Mouse (Mus musculus) kidney, embryonic 15.5 days (tissue): ENCODE data around the gene Brsk1. TPM values are rescaled to one million over a fixed set of nuclear protein-coding genes. Genes with fewer than 3 reads are reported as not detected.

Experiments
- ATAC-seq: fragments of 200-750 bp; cut with Nextera tagmentation; replicated peaks from 2 replicates; pipeline ENCODE4 v1.8.0; 2017; ENCODE audit warnings: moderate TSS enrichment; ENCODE audit not compliant: low FRiP score
- H3K27ac ChIP-seq: fragments of 300-500 bp; sonication (generic); 2 replicates; pipeline ENCODE4 v1.5.1; 2015; ENCODE audit warnings: mild to moderate bottlenecking, inconsistent platforms
- H3K27me3 ChIP-seq: fragments of 300-500 bp; sonication (generic); 2 replicates; pipeline ENCODE4 v1.6.1; 2015; ENCODE audit warnings: inconsistent platforms
- H3K36me3 ChIP-seq: fragments of 300-500 bp; sonication (generic); 2 replicates; pipeline ENCODE4 v1.6.1; 2015; ENCODE audit warnings: inconsistent platforms
- H3K4me1 ChIP-seq: fragments of 300-500 bp; sonication (generic); 2 replicates; pipeline ENCODE4 v1.6.1; 2015; ENCODE audit warnings: inconsistent platforms
- H3K4me2 ChIP-seq: fragments of 300-500 bp; sonication (generic); 2 replicates; pipeline ENCODE4 v1.6.1; 2015; ENCODE audit warnings: moderate library complexity, mild to moderate bottlenecking, inconsistent platforms
- H3K4me3 ChIP-seq: fragments of 300-500 bp; sonication (generic); replicated peaks from 2 replicates; pipeline ENCODE4 v1.5.1; 2015; ENCODE audit warnings: mild to moderate bottlenecking, inconsistent platforms
- H3K9ac ChIP-seq: fragments of 300-500 bp; sonication (generic); 2 replicates; pipeline ENCODE4 v1.6.1; 2015; ENCODE audit warnings: mild to moderate bottlenecking, inconsistent platforms
- H3K9me3 ChIP-seq: fragments of 300-500 bp; sonication (generic); replicated peaks from 2 replicates; pipeline ENCODE4 v1.6.1; 2016; ENCODE audit warnings: inconsistent platforms
- WGBS: fragments of 180-500 bp; shearing (Covaris S2); methylation state at CpG from one replicate; pipeline ENCODE4 v1.1.7; 2015; ENCODE audit warnings: mixed read lengths; 5-methylcytosine and 5-hydroxymethylcytosine counted together
- polyA plus RNA-seq: library from polyadenylated mRNA; unstranded; fragments of >200 nt; fragmentation: Nextera tagmentation; extraction: Ambion mirVana; gene quantifications from 2 replicates; pipeline ENCODE4 v1.2.1, GENCODE M21; 2015

The Brsk1 gene
- polyA plus RNA-seq, 1 experiment from 2014 or later, result 1.6 TPM

DNA sequence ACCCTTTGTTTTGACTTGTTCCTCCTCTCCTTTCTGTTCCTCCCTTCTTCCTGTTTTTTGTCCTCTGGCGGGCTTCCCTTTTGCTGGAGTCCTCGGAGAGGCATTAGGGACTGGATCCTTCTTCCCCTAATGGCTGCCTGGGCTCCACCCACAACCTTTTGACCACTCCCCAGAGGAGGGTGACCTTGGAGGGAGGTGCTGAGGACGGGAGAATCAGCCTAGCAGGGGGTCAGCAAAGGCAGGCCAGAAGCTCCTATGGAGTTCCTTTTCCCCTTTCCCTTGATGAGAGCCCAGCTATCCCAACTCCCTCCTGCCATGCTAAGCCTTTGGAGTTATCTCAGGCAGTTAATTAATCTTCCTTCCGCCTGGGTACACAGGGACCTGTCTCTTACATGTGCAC, 50.7 kb downstream of the Brsk1 start:
- Histone ChIP-seq H3K27ac (peak overlapping the region; percentile 94), H3K36me3 (peaks cover 40% of the 10 kb centered on the region), H3K4me1 (peaks cover 34% of the 10 kb centered on the region), H3K9me3 (no peaks in the 10 kb centered on the region), H3K9ac (peak overlapping the region; percentile 89), H3K27me3 (no peaks in the 10 kb centered on the region), H3K4me3 (peak overlapping the region; percentile 82), H3K4me2 (peak overlapping the region; percentile 87)
- 7% methylated on average over 4 of the region's 4 CpGs for WGBS
- ATAC-seq, result no peak

DNA sequence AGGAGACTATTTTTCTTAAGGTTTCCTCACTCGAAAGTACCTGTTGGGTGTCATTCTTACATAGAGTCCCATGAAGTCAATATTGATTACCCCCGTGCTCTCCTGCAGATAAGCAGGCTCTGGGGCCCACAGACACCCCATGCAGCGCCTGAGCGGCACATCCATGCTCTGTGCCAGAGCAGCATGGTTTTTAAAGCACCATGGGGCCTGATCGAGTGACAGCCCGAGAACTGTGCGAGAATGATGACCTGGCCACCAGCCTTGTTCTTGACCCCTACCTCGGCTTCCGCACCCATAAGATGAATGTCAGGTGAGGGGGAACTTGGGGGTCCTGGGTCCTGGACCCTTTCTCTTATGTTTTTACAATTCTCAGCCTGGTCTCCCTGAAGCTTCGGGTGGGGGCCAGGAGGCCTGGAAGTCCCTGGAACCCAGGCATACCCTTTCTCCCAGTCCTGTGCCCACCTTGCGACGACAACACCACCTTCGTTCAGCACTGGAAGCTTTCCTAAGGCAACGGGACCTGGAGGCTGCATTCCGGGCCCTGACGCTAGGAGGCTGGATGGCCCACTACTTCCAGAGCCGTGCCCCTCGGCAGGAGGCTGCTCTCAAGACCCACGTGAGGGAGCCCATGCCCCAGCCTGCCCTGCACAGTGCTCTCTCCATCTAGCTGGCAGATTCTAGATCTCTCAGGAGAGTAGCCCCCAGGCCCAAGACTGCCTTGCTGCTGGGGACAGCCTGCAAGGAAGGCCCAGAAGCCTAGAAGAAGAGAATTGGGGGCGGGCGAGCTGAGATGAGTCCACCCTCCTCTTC, 51.5 kb downstream of the Brsk1 start:
- WGBS, result 87% methylated on average over 21 of the region's 21 CpGs
- H3K27me3 ChIP-seq, result no peaks in the 10 kb centered on the region
- peak overlapping the region; percentile 94 for H3K27ac ChIP-seq
- no peak for ATAC-seq
- H3K36me3 ChIP-seq, result peaks cover 47% of the 10 kb centered on the region
- H3K4me2 ChIP-seq, result peak overlapping the region; percentile 87
- H3K9ac ChIP-seq, result peak overlapping the region; percentile 89
- H3K4me1 ChIP-seq, result peaks cover 34% of the 10 kb centered on the region
- H3K4me3 ChIP-seq, result peak overlapping the region; percentile 82
- H3K9me3 ChIP-seq, result no peaks in the 10 kb centered on the region

DNA sequence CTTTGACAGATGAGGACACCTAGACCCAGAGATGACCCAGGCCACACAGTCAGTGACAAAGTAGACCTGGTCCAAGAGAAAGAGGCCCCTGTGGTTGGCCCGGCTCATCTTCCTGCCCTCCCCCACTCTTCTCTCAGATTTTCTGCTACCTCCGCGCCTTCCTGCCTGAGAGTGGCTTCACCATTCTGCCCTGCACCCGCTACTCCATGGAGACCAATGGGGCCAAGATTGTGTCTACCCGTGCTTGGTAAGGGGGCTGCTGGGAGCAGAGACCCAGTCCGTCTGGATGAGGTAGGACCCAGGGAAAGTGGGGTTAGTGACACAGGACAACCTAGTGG, 52.0 kb downstream of the Brsk1 start:
- Histone ChIP-seq H3K36me3 (peaks cover 51% of the 10 kb centered on the region), H3K4me3 (0 out of 2 replicates have a peak overlapping the region, but pooled peaks have one; percentile 82), H3K27ac (no peak overlapping the region), H3K4me1 (peaks cover 34% of the 10 kb centered on the region), H3K27me3 (no peaks in the 10 kb centered on the region), H3K4me2 (0 out of 2 replicates have a peak overlapping the region, but pooled peaks have one; percentile 14), H3K9ac (0 out of 2 replicates have a peak overlapping the region, but pooled peaks have one; percentile 23), H3K9me3 (no peaks in the 10 kb centered on the region)
- 82% methylated on average over 6 of the region's 6 CpGs for WGBS
- no peak for ATAC-seq

DNA sequence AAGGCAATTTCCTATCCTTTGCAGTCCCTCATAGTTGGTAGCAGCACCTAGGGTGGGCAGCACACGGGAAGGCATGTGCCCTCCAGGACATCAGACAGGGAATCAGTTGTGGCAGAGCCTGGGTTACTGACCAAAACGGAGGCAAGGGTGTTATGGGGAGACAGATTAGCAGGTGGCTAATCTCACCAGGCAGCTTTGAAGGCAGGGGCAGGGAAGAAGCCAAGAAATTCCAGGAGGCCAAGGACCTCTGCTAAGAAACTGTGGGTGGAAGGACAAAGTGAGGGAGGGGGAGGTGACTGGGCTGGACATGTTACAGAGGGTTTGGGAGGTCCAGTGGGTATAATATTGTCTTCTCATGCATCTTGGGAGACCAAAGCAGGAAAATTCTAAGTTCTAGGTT, 53.0 kb downstream of the Brsk1 start:
- H3K4me1 ChIP-seq, result peaks cover 34% of the 10 kb centered on the region
- WGBS, result 59% methylated on average over 2 of the region's 2 CpGs
- no peaks in the 10 kb centered on the region for H3K27me3 ChIP-seq
- H3K9me3 ChIP-seq, result no peaks in the 10 kb centered on the region
- H3K4me3 ChIP-seq, result no peak overlapping the region
- no peak for ATAC-seq
- H3K27ac ChIP-seq, result no peak overlapping the region
- H3K36me3 ChIP-seq, result peaks cover 51% of the 10 kb centered on the region
- H3K9ac ChIP-seq, result no peak overlapping the region
- H3K4me2 ChIP-seq, result no peak overlapping the region

DNA sequence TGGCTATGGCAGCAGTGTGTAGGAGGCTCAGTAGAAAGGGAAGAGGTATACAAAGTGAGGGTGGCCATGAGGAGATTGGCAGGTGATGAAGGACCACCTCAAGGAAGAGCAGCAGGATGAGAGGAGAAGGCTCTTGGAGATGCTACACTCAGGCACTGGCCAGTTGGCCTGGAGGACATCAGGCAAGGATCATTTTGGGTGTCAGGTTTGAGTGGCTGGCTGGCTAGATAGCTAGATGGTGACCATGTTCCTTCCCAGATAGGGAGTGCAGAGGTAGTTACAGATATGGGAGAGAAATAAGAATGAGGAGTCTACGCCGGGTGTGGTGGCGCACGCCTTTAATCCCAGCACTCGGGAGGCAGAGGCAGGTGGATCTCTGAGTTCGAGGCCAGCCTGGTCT, 54.5 kb downstream of the Brsk1 start:
- Histone ChIP-seq H3K27me3 (no peaks in the 10 kb centered on the region), H3K4me2 (no peak overlapping the region), H3K9ac (no peak overlapping the region), H3K36me3 (peaks cover 51% of the 10 kb centered on the region), H3K4me3 (no peak overlapping the region), H3K27ac (no peak overlapping the region), H3K4me1 (peaks cover 25% of the 10 kb centered on the region), H3K9me3 (no peaks in the 10 kb centered on the region)
- 95% methylated on average over 6 of the region's 6 CpGs for WGBS
- ATAC-seq, result no peak

DNA sequence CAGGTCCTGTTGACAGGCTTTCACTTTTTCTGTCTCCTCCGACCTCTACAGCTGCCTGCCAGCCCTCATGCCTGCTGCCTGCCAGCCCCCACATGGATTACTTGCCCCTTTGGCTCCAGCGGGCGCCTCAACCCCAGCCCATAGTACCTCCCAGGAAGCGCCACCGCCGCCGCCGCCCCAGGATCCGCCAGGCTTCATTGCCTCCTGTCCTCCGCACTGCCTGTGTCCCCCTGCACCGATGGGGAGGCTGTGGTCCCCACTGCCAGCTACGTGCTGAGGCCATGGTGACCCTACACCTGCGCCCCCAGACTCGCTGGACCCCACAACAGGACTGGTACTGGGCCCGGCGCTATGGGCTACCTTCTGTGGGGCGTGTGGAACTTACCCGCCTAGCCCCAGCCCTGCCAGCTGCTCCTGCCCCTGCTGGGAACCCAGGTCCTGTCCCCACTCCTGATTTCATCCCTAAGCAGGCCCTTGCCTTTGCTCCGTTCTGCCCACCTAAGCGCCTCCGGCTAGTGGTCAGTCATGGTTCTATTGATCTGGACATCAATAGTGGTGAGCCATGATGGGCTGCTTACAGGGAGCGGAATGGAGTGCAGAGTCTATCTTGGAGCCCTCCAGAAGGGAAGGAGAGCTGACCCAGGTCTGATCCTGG, 56.0 kb downstream of the Brsk1 start:
- Histone ChIP-seq H3K4me1 (peaks cover 23% of the 10 kb centered on the region), H3K9me3 (no peaks in the 10 kb centered on the region), H3K9ac (no peak overlapping the region), H3K36me3 (peaks cover 56% of the 10 kb centered on the region), H3K4me2 (no peak overlapping the region), H3K4me3 (no peak overlapping the region), H3K27ac (no peak overlapping the region), H3K27me3 (no peaks in the 10 kb centered on the region)
- WGBS, result 88% methylated on average over 22 of the region's 22 CpGs
- ATAC-seq, result no peak

DNA sequence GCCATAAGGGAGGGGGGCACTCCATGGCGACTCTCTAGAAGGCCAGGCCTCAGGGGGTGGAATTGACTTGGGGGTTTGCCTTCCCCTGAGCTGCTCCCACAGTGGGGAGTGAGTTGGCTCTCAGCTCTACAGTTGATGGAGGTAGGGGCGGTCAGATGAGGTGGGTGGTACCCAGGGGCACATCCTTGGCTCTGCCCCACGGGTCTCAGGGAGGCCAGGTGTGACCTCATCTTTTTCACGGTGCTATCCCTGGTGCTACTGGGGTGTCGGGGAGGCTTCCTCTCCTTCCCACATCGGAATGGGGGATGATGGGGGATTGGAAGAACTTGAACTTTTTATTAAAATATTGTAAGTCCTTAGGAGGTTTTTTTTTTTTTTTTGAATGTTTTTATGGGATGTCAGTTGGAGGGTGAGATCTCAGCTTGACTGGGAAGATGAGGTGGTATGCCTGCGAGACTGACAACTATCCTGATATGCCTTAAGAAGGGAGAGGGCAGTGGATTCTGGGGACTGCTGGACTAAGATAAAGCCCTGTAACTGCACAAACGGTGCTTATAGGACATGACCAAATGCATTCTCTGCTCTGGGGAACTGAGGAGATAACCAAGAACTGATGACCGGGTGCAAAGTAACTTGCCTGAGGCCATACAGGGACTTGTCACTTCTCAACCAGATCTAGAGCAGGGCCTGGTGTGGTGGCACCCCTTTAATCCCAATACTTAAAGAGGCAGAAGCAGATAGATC, 56.9 kb downstream of the Brsk1 start:
- Histone ChIP-seq H3K4me2 (no peak overlapping the region), H3K36me3 (peaks cover 52% of the 10 kb centered on the region), H3K9me3 (no peaks in the 10 kb centered on the region), H3K27ac (no peak overlapping the region), H3K9ac (no peak overlapping the region), H3K4me1 (peaks cover 23% of the 10 kb centered on the region), H3K4me3 (no peak overlapping the region), H3K27me3 (no peaks in the 10 kb centered on the region)
- no peak for ATAC-seq
- 78% methylated on average over 9 of the region's 9 CpGs for WGBS

DNA sequence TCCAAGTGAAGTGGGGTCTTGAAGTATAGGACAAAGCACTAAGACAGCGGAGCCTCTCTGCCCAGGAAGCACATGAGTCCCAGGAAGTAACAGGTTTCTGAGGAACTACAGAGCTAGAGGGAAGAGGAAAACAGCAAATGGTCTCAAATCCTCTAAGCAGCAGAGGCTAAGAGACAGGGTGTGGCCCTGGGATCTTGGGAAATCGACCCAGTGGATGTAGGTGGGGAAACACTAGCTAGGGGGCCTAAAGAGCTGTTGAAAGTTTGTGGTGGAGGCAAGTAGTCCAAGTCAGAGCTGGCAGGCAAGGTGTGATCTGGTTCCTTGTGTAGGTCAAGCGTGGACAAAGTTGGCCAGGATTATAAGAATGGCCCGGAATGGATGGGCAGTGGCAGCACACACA, 57.9 kb downstream of the Brsk1 start:
- no peaks in the 10 kb centered on the region for H3K27me3 ChIP-seq
- H3K4me1 ChIP-seq, result peaks cover 22% of the 10 kb centered on the region
- H3K27ac ChIP-seq, result no peak overlapping the region
- no peak overlapping the region for H3K4me3 ChIP-seq
- no peak overlapping the region for H3K9ac ChIP-seq
- peaks cover 43% of the 10 kb centered on the region for H3K36me3 ChIP-seq
- ATAC-seq, result no peak
- H3K9me3 ChIP-seq, result no peaks in the 10 kb centered on the region
- 78% methylated on average over 4 of the region's 4 CpGs for WGBS
- H3K4me2 ChIP-seq, result no peak overlapping the region

DNA sequence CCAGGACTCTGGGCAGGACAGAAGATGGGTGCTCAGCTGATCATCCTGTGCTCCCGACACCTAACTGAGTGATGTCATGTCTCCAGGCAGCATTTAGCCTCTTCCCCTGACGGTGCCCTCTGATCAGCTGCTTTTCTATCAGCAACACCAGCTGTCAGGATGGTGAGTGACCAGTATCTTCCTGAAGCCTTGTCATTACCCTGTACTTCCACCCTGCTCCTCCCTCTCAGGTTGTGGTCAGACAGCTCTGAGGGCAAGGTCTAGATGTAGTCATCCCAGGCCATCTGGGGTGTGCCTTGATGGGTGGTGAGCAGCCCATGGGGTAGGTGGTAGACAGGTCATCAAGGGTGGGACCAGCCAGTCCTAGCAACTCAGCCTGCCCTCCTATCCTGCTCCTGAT, 58.8 kb downstream of the Brsk1 start:
- peaks cover 22% of the 10 kb centered on the region for H3K4me1 ChIP-seq
- no peak overlapping the region for H3K27ac ChIP-seq
- no peak overlapping the region for H3K9ac ChIP-seq
- no peaks in the 10 kb centered on the region for H3K9me3 ChIP-seq
- H3K36me3 ChIP-seq, result peaks cover 35% of the 10 kb centered on the region
- no peak for ATAC-seq
- no peaks in the 10 kb centered on the region for H3K27me3 ChIP-seq
- WGBS, result 83% methylated on average over 2 of the region's 2 CpGs
- no peak overlapping the region for H3K4me3 ChIP-seq
- H3K4me2 ChIP-seq, result no peak overlapping the region

DNA sequence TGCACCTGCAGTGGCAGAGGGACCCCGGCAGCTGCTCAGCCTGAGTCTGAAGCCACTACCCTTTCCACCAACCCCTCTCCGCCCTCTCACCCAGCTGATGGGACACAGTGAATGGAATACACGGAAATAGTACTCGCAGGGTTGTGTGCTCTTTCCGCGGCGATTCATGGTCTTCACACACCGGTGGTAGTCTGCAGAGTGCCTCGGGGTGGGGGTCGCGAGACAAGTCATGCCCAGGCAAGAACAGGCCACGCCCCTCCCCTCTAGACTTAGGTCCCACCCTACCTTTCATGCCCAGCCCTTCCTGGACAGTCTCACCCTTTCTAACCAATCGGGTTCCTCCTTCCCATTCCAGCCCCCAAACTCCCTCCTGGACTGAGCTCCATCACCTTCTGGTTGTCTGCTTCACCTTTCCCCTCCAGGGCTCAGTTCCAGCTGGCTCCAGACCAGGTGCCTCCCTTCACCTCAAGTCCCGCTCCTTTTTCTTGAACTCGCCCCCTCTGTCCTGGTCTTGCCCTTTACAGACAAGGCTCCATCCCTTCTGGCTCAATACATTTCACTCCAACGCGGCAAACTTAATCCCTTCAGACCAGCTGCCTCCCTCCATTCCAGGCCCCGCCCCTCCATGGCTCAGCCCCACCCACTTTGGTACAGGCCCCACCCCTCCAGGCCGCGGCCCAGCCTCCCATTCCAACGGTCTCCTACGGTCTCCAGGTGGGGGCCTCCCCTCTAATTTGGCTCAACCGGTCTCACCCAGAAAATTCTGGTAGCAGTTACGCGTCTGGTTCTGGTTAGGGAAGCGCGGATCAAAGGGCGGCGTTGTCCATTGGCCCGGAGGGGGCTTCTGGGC, 61.8 kb downstream of the Brsk1 start:
- H3K4me2 ChIP-seq, result peak overlapping the region; percentile 85
- WGBS, result 2% methylated on average over 29 of the region's 30 CpGs
- peak overlapping the region; percentile 90 for H3K27ac ChIP-seq
- 0 out of 2 replicates have a peak, but pooled peaks cover 3% of the 10 kb centered on the region for H3K9me3 ChIP-seq
- peak overlapping the region; percentile 36 for H3K9ac ChIP-seq
- H3K4me1 ChIP-seq, result peaks cover 22% of the 10 kb centered on the region
- peak overlapping the region; percentile 54 for H3K4me3 ChIP-seq
- H3K27me3 ChIP-seq, result no peaks in the 10 kb centered on the region
- H3K36me3 ChIP-seq, result peaks cover 5% of the 10 kb centered on the region; the same call in 1 of the 2 replicates
- ATAC-seq, result peak; percentile 84

DNA sequence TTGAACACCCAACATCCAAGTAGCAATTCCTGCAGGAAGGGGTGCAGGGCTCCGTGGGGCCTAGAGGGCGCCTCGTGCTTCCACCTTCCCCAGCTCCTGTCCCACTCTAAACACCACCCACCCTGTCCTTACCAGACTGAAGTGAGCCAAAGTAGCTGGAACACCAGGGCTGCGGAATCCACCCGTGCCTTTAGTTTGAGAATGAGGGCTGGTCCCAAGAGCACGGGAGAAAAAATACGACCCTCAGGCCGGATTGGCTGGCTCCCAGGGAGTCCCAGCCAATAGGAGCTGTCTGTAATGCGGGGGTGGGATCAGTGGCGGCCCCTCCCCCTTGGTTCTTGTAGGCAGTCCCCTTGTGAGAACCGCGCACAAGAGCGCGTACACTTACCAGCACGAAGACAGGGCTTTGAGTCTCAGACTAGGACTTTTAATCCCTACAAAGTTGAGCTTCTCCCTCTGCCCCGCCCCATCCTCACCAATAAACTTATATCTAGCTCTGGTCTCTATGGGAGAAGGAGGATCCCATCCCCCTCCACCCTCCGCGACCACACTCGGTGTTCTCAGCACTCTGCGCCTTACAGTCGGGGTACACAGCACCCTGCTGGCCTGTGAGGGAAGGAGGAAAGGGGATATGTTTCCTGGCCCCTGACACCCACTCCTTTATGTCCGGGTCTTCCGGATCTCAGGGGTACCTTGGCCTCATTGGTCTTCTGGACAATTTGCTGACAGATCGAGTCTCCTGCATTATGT, 62.6 kb downstream of the Brsk1 start, which contains the start of gene Cox6b2:
Gene Cox6b2 (minus strand): TSS at position 274 of the 750 bp plus-strand sequence.
- 4% methylated on average over 24 of the region's 24 CpGs for WGBS

More for the DNA sequence above, 62.6 kb downstream of the Brsk1 start, which contains the start of gene Cox6b2:
- Histone ChIP-seq H3K27me3 (no peaks in the 10 kb centered on the region), H3K9me3 (0 out of 2 replicates have a peak, but pooled peaks cover 3% of the 10 kb centered on the region), H3K4me1 (peaks cover 22% of the 10 kb centered on the region), H3K36me3 (0 out of 2 replicates have a peak, but pooled peaks cover 4% of the 10 kb centered on the region), H3K4me2 (peak within 1 kb of the TSS; percentile 85), H3K4me3 (peak within 1 kb of the TSS; percentile 54), H3K27ac (peak within 1 kb of the TSS; percentile 90), H3K9ac (peak within 1 kb of the TSS; percentile 36)
- ATAC-seq, result peak; percentile 95
